Mouse (Mus musculus) midbrain, embryonic 10.5 days (tissue): ENCODE results near the gene Kcnn3. TPM values are rescaled to one million over a fixed set of nuclear protein-coding genes. Genes with fewer than 3 reads are reported as not detected.

Experiments
- DNase-seq: peaks from one replicate; pipeline ENCODE4 v3.0.0-alpha.2; 2017; ENCODE audit warnings: low spot score
- H3K27ac ChIP-seq: fragments of 300-500 bp; sonication (generic); replicated peaks from 2 replicates; pipeline ENCODE4 v1.5.1; 2016; ENCODE audit warnings: mild to moderate bottlenecking
- H3K27me3 ChIP-seq: fragments of 300-500 bp; sonication (generic); 2 replicates; pipeline ENCODE4 v1.6.1; 2016; ENCODE audit warnings: low read depth, mild to moderate bottlenecking; ENCODE audit not compliant: poor library complexity, severe bottlenecking
- H3K36me3 ChIP-seq: fragments of 300-500 bp; sonication (generic); 2 replicates; pipeline ENCODE4 v1.6.1; 2016; ENCODE audit warnings: mild to moderate bottlenecking, moderate library complexity
- H3K4me1 ChIP-seq: fragments of 300-500 bp; sonication (generic); 2 replicates; pipeline ENCODE4 v1.6.1; 2016
- H3K4me3 ChIP-seq: fragments of 300-500 bp; sonication (generic); 2 replicates; pipeline ENCODE4 v1.5.1; 2016; ENCODE audit warnings: mild to moderate bottlenecking, moderate library complexity
- H3K9me3 ChIP-seq: fragments of 300-500 bp; sonication (generic); replicated peaks from 2 replicates; pipeline ENCODE4 v1.6.1; 2016; ENCODE audit warnings: mild to moderate bottlenecking
- whole genome bisulfite sequencing: fragments of 180-500 bp; shearing (Covaris S2); methylation state at CpG from one replicate; pipeline ENCODE4 v1.1.7; 2016; 5-methylcytosine and 5-hydroxymethylcytosine counted together
- polyA plus RNA-seq: library from polyadenylated mRNA; unstranded; fragments of >200 nt; fragmentation: Nextera tagmentation; extraction: Ambion mirVana; gene quantifications from 2 replicates; pipeline ENCODE4 v1.2.1, GENCODE M21; 2016

Kcnn3 gene
- 0.68 and 1.1 TPM in 2 replicates for polyA plus RNA-seq

GRCm38 (mm10) chr3:89519894-89520293, at the start of gene Kcnn3:
Kcnn3 (plus strand) TSS chr3:89520164.
- Histone ChIP-seq H3K27ac (peak within 1 kb of the TSS; percentile 60), H3K4me3 (peak within 1 kb of the TSS; percentile 60), H3K4me1 (peaks cover 37% of the 10 kb centered on the region), H3K36me3 (no peaks in the 10 kb centered on the region), H3K9me3 (peaks cover 15% of the 10 kb centered on the region), H3K27me3 (peaks cover 52% of the 10 kb centered on the region)
- DNase-seq = peak; percentile 90
- under 1% methylated on average over 15 of the region's 15 CpGs for WGBS

- 85% methylated on average over 7 of the region's 7 CpGs for WGBS
- H3K36me3 ChIP-seq = peaks cover 26% of the 10 kb centered on the region
- no peak overlapping the region for H3K4me3 ChIP-seq
- H3K27ac ChIP-seq = no peak overlapping the region
- no peak for DNase-seq
- H3K9me3 ChIP-seq = no peaks in the 10 kb centered on the region
- H3K27me3 ChIP-seq = no peaks in the 10 kb centered on the region
- H3K4me1 ChIP-seq = no peaks in the 10 kb centered on the region
Observed at GRCm38 (mm10) chr3:89472280-89472679, 47.7 kb upstream of the Kcnn3 start.

- DNase-seq = no peak
- Histone ChIP-seq H3K4me3 (no peak overlapping the region), H3K9me3 (no peaks in the 10 kb centered on the region), H3K4me1 (no peaks in the 10 kb centered on the region), H3K36me3 (peaks cover 11% of the 10 kb centered on the region; the same call in 1 of the 2 replicates), H3K27me3 (no peaks in the 10 kb centered on the region), H3K27ac (no peak overlapping the region)
- WGBS = 83% methylated on average over 6 of the region's 6 CpGs
Observed at GRCm38 (mm10) chr3:89473838-89474237, 46.1 kb upstream of the Kcnn3 start.

GRCm38 (mm10) chr3:89479055-89479454, 40.9 kb upstream of the Kcnn3 start:
- H3K4me1 ChIP-seq = no peaks in the 10 kb centered on the region
- 82% methylated on average over 6 of the region's 6 CpGs for WGBS

GRCm38 (mm10) chr3:89481488-89481887, 38.5 kb upstream of the Kcnn3 start:
- WGBS = 45% methylated on average over 2 of the region's 2 CpGs
- Histone ChIP-seq H3K27me3 (peaks cover 9% of the 10 kb centered on the region; the same call in 1 of the 2 replicates), H3K9me3 (no peaks in the 10 kb centered on the region), H3K27ac (no peak overlapping the region), H3K36me3 (no peaks in the 10 kb centered on the region), H3K4me1 (peaks cover 6% of the 10 kb centered on the region; the same call in 1 of the 2 replicates), H3K4me3 (no peak overlapping the region)
- DNase-seq = no peak

More at GRCm38 (mm10) chr3:89479055-89479454, 40.9 kb upstream of the Kcnn3 start:
- H3K27ac ChIP-seq = no peak overlapping the region
- H3K9me3 ChIP-seq = no peaks in the 10 kb centered on the region
- H3K4me3 ChIP-seq = no peak overlapping the region
- no peak for DNase-seq
- H3K27me3 ChIP-seq = no peaks in the 10 kb centered on the region
- no peaks in the 10 kb centered on the region for H3K36me3 ChIP-seq

- 89% methylated on average over 5 of the region's 5 CpGs for WGBS
- no peak overlapping the region for H3K27ac ChIP-seq
Observed at GRCm38 (mm10) chr3:89482249-89482648, 37.7 kb upstream of the Kcnn3 start.

GRCm38 (mm10) chr3:89484766-89485524, 35.0 kb upstream of the Kcnn3 start:
- WGBS = 23% methylated on average over 24 of the region's 24 CpGs
- peak; percentile 81 for DNase-seq
- peaks cover 16% of the 10 kb centered on the region for H3K27me3 ChIP-seq
- peak overlapping the region; percentile 32 for H3K4me3 ChIP-seq
- no peaks in the 10 kb centered on the region for H3K36me3 ChIP-seq
- H3K4me1 ChIP-seq = peaks cover 12% of the 10 kb centered on the region
- 0 out of 2 replicates have a peak overlapping the region, but pooled peaks have one; percentile 6 for H3K27ac ChIP-seq
- H3K9me3 ChIP-seq = no peaks in the 10 kb centered on the region

More at GRCm38 (mm10) chr3:89482249-89482648, 37.7 kb upstream of the Kcnn3 start:
- Histone ChIP-seq H3K27me3 (peaks cover 13% of the 10 kb centered on the region), H3K4me3 (no peak overlapping the region), H3K4me1 (peaks cover 12% of the 10 kb centered on the region), H3K36me3 (no peaks in the 10 kb centered on the region), H3K9me3 (no peaks in the 10 kb centered on the region)
- DNase-seq = no peak

GRCm38 (mm10) chr3:89486111-89486510, 33.9 kb upstream of the Kcnn3 start:
- H3K4me3 ChIP-seq = no peak overlapping the region
- H3K4me1 ChIP-seq = peaks cover 12% of the 10 kb centered on the region
- peaks cover 16% of the 10 kb centered on the region for H3K27me3 ChIP-seq
- WGBS = 89% methylated on average over 8 of the region's 8 CpGs
- H3K27ac ChIP-seq = no peak overlapping the region
- H3K36me3 ChIP-seq = no peaks in the 10 kb centered on the region
- DNase-seq = no peak
- no peaks in the 10 kb centered on the region for H3K9me3 ChIP-seq

- Histone ChIP-seq H3K36me3 (no peaks in the 10 kb centered on the region), H3K27me3 (peaks cover 16% of the 10 kb centered on the region), H3K27ac (no peak overlapping the region), H3K9me3 (no peaks in the 10 kb centered on the region), H3K4me1 (peaks cover 13% of the 10 kb centered on the region), H3K4me3 (no peak overlapping the region)
- 68% methylated on average over 20 of the region's 20 CpGs for WGBS
- DNase-seq = no peak
Observed at GRCm38 (mm10) chr3:89486916-89487702, 32.9 kb upstream of the Kcnn3 start.

- WGBS = 89% methylated on average over 3 of the region's 3 CpGs
- Histone ChIP-seq H3K27me3 (peaks cover 7% of the 10 kb centered on the region; the same call in 1 of the 2 replicates), H3K36me3 (no peaks in the 10 kb centered on the region), H3K9me3 (no peaks in the 10 kb centered on the region), H3K4me3 (no peak overlapping the region), H3K4me1 (peaks cover 17% of the 10 kb centered on the region), H3K27ac (no peak overlapping the region)
- no peak for DNase-seq
Observed at GRCm38 (mm10) chr3:89490790-89491189, 29.2 kb upstream of the Kcnn3 start.

- 94% methylated on average over 5 of the region's 5 CpGs for WGBS
- Histone ChIP-seq H3K9me3 (no peaks in the 10 kb centered on the region), H3K36me3 (no peaks in the 10 kb centered on the region), H3K4me3 (no peak overlapping the region), H3K4me1 (peaks cover 17% of the 10 kb centered on the region), H3K27me3 (peaks cover 7% of the 10 kb centered on the region; the same call in 1 of the 2 replicates), H3K27ac (no peak overlapping the region)
- no peak for DNase-seq
Observed at GRCm38 (mm10) chr3:89491559-89491958, 28.4 kb upstream of the Kcnn3 start.

GRCm38 (mm10) chr3:89492701-89493151, 27.2 kb upstream of the Kcnn3 start:
- no peak overlapping the region; the same call in 1 of the 2 replicates for H3K27ac ChIP-seq
- 58% methylated on average over 8 of the region's 8 CpGs for WGBS

More at GRCm38 (mm10) chr3:89492701-89493151, 27.2 kb upstream of the Kcnn3 start:
- Histone ChIP-seq H3K27me3 (no peaks in the 10 kb centered on the region), H3K4me3 (no peak overlapping the region), H3K9me3 (no peaks in the 10 kb centered on the region), H3K36me3 (no peaks in the 10 kb centered on the region), H3K4me1 (peaks cover 11% of the 10 kb centered on the region)
- no peak for DNase-seq
